Mouse (Mus musculus): ENCODE measurements around the gene Parg.

GRCm38 (mm10) chr14:32311381-32312035, 109.8 kb downstream of the Parg start:
- no peak for TF ChIP-seq CTCF (IDR thresholded peaks at IDR 0.05 in 2 of 3, conservative IDR thresholded peaks at IDR 0.05 in 1 of 3; ENCODE audit: control insufficient read depth in 1 of 3, insufficient read depth in 1 of 3, low read depth in 2 of 3, low read length in 3 of 3, poor library complexity in 1 of 3, severe bottlenecking in 1 of 3)
- TF ChIP-seq GATA1 (IDR thresholded peaks at IDR 0.05; ENCODE audit: low read depth, low read length): no peak
- TF ChIP-seq NELFE (IDR thresholded peaks at IDR 0.05; ENCODE audit: low read depth, low read length): no peak
- no peak for TF ChIP-seq USF1 (IDR thresholded peaks at IDR 0.05; ENCODE audit: low read depth, low read length)
- TF ChIP-seq MXI1 (IDR thresholded peaks at IDR 0.05; ENCODE audit: low read depth, low read length): no peak
- no peak for TF ChIP-seq MAFK (IDR thresholded peaks at IDR 0.05; ENCODE audit: borderline replicate concordance, low read depth, low read length)
- TF ChIP-seq ZNF384 (IDR thresholded peaks at IDR 0.05; ENCODE audit: low read depth, low read length): no peak
- no peak for TF ChIP-seq MAX (IDR thresholded peaks at IDR 0.05; ENCODE audit: low read length)
- no peak for TF ChIP-seq JUND (IDR thresholded peaks at IDR 0.05; ENCODE audit: low read depth, low read length)

Measured in MEL (cell line).